Mouse (Mus musculus) kidney, adult 2 months (tissue): Measurements from ENCODE around the gene Fads3.
A peak's percentile ranks its signal among the peaks of the same experiment; 100 is the strongest.

Experiments used
- CTCF ChIP-seq: fragments of 200-500 bp; conservative IDR thresholded peaks from 2 replicates; pipeline ENCODE4 v1.5.1; 2011; ENCODE audit warnings: low read depth, mild to moderate bottlenecking, control low read depth, low read length, moderate library complexity, mixed read lengths; ENCODE audit not compliant: insufficient read depth, insufficient read length
- POLR2A ChIP-seq: fragments of 200-500 bp; IDR thresholded peaks from one replicate; pipeline ENCODE4 v1.6.1; 2011; ENCODE audit warnings: low read depth, low read length, control low read depth

GRCm38 (mm10) chr19:10000330-10000729, 41.0 kb upstream of the Fads3 start:
- TF ChIP-seq CTCF: peak; percentile 64
- TF ChIP-seq POLR2A: no peak
